Mouse (Mus musculus): ENCODE measurements around the gene Paqr6.

DNA sequence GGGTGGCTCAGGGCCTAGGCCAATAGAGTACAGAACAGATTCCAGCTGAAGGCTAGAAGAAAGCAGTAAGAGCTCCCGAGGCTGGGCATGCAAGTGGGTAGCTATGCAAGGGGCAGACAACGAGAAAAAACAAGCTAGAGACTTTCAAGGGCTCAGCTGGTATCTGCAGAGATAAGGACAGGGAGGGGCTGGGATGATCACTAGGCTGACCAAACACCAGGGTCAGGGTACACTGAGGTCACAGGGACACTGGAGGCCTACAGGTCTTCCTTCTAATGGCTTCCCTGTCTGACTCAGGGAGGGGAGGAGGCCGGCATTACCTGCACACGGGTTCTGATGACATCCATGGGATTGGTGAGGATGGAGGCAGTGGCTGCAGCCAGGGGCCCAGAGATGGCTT, 51.3 kb downstream of the Paqr6 start:
- no peak for TF ChIP-seq POLR2A (IDR thresholded peaks at IDR 0.05; ENCODE audit: insufficient read depth, low read depth, low read length)
- TF ChIP-seq CTCF (IDR thresholded peaks at IDR 0.05; ENCODE audit: insufficient read depth, low read depth, low read length) = no peak

Data from olfactory bulb, adult 2 months (tissue).